Mouse (Mus musculus): ENCODE data around the gene Nbeal2.

DNA sequence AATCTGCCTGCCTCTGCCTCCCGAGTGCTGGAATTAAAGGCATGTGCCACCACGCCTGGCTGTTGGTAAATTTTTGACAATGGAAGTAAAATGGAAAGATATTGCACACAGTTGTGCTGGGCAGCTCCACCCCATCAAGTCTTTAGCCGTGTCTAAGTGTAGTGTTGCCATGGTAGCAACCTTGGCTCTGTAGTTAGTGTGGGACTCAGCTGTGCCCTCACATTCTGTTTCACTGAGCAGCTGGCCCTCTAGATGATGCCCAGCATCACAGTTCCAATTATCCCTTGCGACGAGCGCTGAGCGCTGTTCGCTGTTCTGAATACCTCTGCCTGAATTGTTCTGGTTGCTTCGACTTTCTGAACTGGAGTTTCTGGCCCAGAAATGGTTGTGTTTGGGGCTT, 27.9 kb upstream of the Nbeal2 start:
- TF ChIP-seq USF1 (IDR thresholded peaks at IDR 0.05; ENCODE audit: low read depth, low read length) = no peak
- TF ChIP-seq HCFC1 (IDR thresholded peaks at IDR 0.05; ENCODE audit: low read depth, low read length) = no peak
- no peak for TF ChIP-seq POLR2A (IDR thresholded peaks at IDR 0.05; ENCODE audit: low read depth, low read length)
- no peak for TF ChIP-seq ETS1 (conservative IDR thresholded peaks at IDR 0.05; ENCODE audit: low read depth, low read length)
- TF ChIP-seq MAX (IDR thresholded peaks at IDR 0.05; ENCODE audit: low read length) = no peak
- no peak for TF ChIP-seq NRF1 (IDR thresholded peaks at IDR 0.05; ENCODE audit: low read depth, low read length)
- TF ChIP-seq MXI1 (IDR thresholded peaks at IDR 0.05; ENCODE audit: low read depth, low read length) = no peak
- TF ChIP-seq KAT2A (IDR thresholded peaks at IDR 0.05; ENCODE audit: insufficient replicate concordance, low read length) = no peak
- no peak for TF ChIP-seq CTCF (conservative IDR thresholded peaks at IDR 0.05 in 1 of 2, IDR thresholded peaks at IDR 0.05 in 1 of 2; ENCODE audit: low read depth in 2 of 2, low read length in 2 of 2)
- TF ChIP-seq RCOR1 (conservative IDR thresholded peaks at IDR 0.05; ENCODE audit: low read depth, low read length) = no peak
- TF ChIP-seq GABPA (IDR thresholded peaks at IDR 0.05; ENCODE audit: insufficient replicate concordance, low read depth, low read length) = no peak
- TF ChIP-seq TCF12 (IDR thresholded peaks at IDR 0.05; ENCODE audit: low read depth, low read length) = no peak
